In genomic region chr12:120028089-120028959, GRCm38 (mm10) we compare ENCODE assay signal across 8 mouse cellular contexts.
A peak's percentile ranks its signal among the peaks of the same experiment; 100 is the strongest.
DNase-seq lines count a peak whose midpoint lies in the region; ATAC-seq lines count a peak whose summit lies in the region.

No protein-coding gene starts in this region.

- ATAC-seq in inflammation-experienced regulatory T-cells, adult 6 months = peak; percentile 92

- DNase-seq in NIH3T3 (ENCODE audit: low read depth) = peak; percentile 87
- peak; percentile 40 to 79 for DNase-seq in cerebellum, postnatal 10 days
- peak; percentile 63 to 76 for DNase-seq in frontal cortex, postnatal 10 days (ENCODE audit: low spot score in 2 of 2)
- DNase-seq in left cerebral cortex, adult 8-10 months (ENCODE audit: low spot score in 2 of 2) = peak; percentile 22 to 35
- DNase-seq in mesoderm, embryonic 11.5 days (ENCODE audit: low read depth, low spot score) = peak; percentile 77
- peak; percentile 20 for DNase-seq in right cerebral cortex, postnatal 4 days
- peak; percentile 81 to 87 for DNase-seq in urinary bladder, postnatal 4 days (ENCODE audit: low spot score in 2 of 2)

Comparison
In these comparisons a context has a peak if more than half of its experiments do, and no peak if none do; other contexts are left out.
1. Peak in every context shown above with its lines: DNase-seq and ATAC-seq.
2. DNase-seq: peak in every context shown above with its lines; median percentile 87 in NIH3T3; 84 in urinary bladder, postnatal 4 days; 77 in mesoderm, embryonic 11.5 days; 70 in frontal cortex, postnatal 10 days; 60 in cerebellum, postnatal 10 days; 28 in left cerebral cortex, adult 8-10 months; 20 in right cerebral cortex, postnatal 4 days.